Mouse (Mus musculus) heart, embryonic 14.5 days (tissue): ENCODE results near the gene Glis2. TPM values are rescaled to one million over a fixed set of nuclear protein-coding genes. Genes with fewer than 3 reads are reported as not detected.
"Not testable (repeated sequence)": the region's sequence is repeated elsewhere in the genome, so short reads cannot be mapped to it uniquely, and the experiment has no call there.

Experiments used
- ATAC-seq: fragments of 200-750 bp; cut with Nextera tagmentation; 2 replicates; pipeline ENCODE4 v1.8.0; 2017; ENCODE audit warnings: low read depth, moderate TSS enrichment; ENCODE audit not compliant: insufficient number of reproducible peaks, insufficient read depth, low FRiP score
- H3K27ac ChIP-seq, 2 experiments: fragments of 200-500 bp in 1 of 2; fragments of 300-500 bp in 1 of 2; sonication (generic) in 1 of 2; replicated peaks in 1 of 2; 2 replicates each; pipeline ENCODE4 v1.5.1; 2012 to 2014; ENCODE audit warnings: low read depth in 2 of 2, low read length in 2 of 2, control low read depth in 1 of 2, mild to moderate bottlenecking in 1 of 2, mixed read lengths in 1 of 2; ENCODE audit not compliant: control insufficient read depth in 1 of 2, insufficient read depth in 1 of 2
- H3K27me3 ChIP-seq: fragments of 300-500 bp; sonication (generic); 2 replicates; pipeline ENCODE4 v1.6.1; 2014; ENCODE audit warnings: mild to moderate bottlenecking, low read length, control low read depth; ENCODE audit not compliant: control insufficient read depth, insufficient read depth
- H3K36me3 ChIP-seq: fragments of 300-500 bp; sonication (generic); 2 replicates; pipeline ENCODE4 v1.6.1; 2014; ENCODE audit warnings: mild to moderate bottlenecking, control low read depth, low read length, mixed read lengths; ENCODE audit not compliant: control insufficient read depth, insufficient read depth
- H3K4me1 ChIP-seq, 2 experiments: fragments of 200-500 bp in 1 of 2; fragments of 300-500 bp in 1 of 2; sonication (generic) in 1 of 2; 2 replicates each; pipeline ENCODE4 v1.6.1; 2012 to 2014; ENCODE audit warnings: low read length in 2 of 2, control low read depth in 1 of 2, mixed read lengths in 1 of 2; ENCODE audit not compliant: control insufficient read depth in 2 of 2, insufficient read depth in 2 of 2
- H3K4me2 ChIP-seq: fragments of 300-500 bp; sonication (generic); 2 replicates; pipeline ENCODE4 v1.6.1; 2014; ENCODE audit warnings: mild to moderate bottlenecking, low read length
- H3K4me3 ChIP-seq, 2 experiments: fragments of 200-500 bp in 1 of 2; fragments of 300-500 bp in 1 of 2; sonication (generic) in 1 of 2; 2 replicates each; pipeline ENCODE4 v1.5.1; 2012 to 2014; ENCODE audit warnings: low read length in 2 of 2, mild to moderate bottlenecking in 2 of 2, control low read depth in 1 of 2, low read depth in 1 of 2, moderate library complexity in 1 of 2; ENCODE audit not compliant: control insufficient read depth in 1 of 2, insufficient read depth in 1 of 2
- H3K9ac ChIP-seq: fragments of 300-500 bp; sonication (generic); 2 replicates; pipeline ENCODE4 v1.6.1; 2014; ENCODE audit warnings: mild to moderate bottlenecking, low read length
- H3K9me3 ChIP-seq: fragments of 300-500 bp; sonication (generic); 2 replicates; pipeline ENCODE4 v1.6.1; 2016; ENCODE audit warnings: low read length, control low read depth; ENCODE audit not compliant: control insufficient read depth
- WGBS: fragments of 180-500 bp; shearing (Covaris S2); extraction: QIAGEN DNeasy Blood & Tissue Kit; methylation state at CpG from one replicate; pipeline ENCODE4 v1.1.7; 2014; 5-methylcytosine and 5-hydroxymethylcytosine counted together
- polyA plus RNA-seq: library from polyadenylated mRNA; unstranded; fragments of >200 nt; fragmentation: Nextera tagmentation; extraction: Ambion mirVana; gene quantifications from 2 replicates; pipeline ENCODE4 v1.2.1, GENCODE M21; 2014

The Glis2 gene
- polyA plus RNA-seq, 1 experiment from 2014 or later = 21.4 TPM

GRCm38 (mm10) chr16:4560145-4560952 lies 34.2 kb upstream of the Glis2 start:
- no peaks in the 10 kb centered on the region for H3K36me3 ChIP-seq
- ATAC-seq = peak; percentile 20
- H3K9me3 ChIP-seq = 0 out of 2 replicates have a peak, but pooled peaks cover 3% of the 10 kb centered on the region
- peaks cover 8 to 20% of the 10 kb centered on the region in 2 experiments; a peak in 3 of 4 replicates for H3K4me1 ChIP-seq
- peak overlapping the region; percentile 82 for H3K9ac ChIP-seq
- H3K27me3 ChIP-seq = no peaks in the 10 kb centered on the region
- H3K4me3 ChIP-seq = peak overlapping the region; percentile 57 to 97
- peak overlapping the region; percentile 88 for H3K4me2 ChIP-seq
- peak overlapping the region; percentile 89 to 94 for H3K27ac ChIP-seq
- WGBS = under 1% methylated on average over 43 of the region's 43 CpGs

- ATAC-seq = 0 out of 2 replicates have a peak, but pooled peaks have one; percentile 17
- H3K36me3 ChIP-seq = no peaks in the 10 kb centered on the region
- no peak overlapping the region for H3K27ac ChIP-seq
- H3K4me2 ChIP-seq = no peak overlapping the region
- H3K4me3 ChIP-seq = no peak overlapping the region
- 18% methylated on average over 4 of the region's 4 CpGs for WGBS
- no peak overlapping the region for H3K9ac ChIP-seq
- peaks cover 6 to 8% of the 10 kb centered on the region in 2 experiments for H3K4me1 ChIP-seq
- H3K9me3 ChIP-seq = no peaks in the 10 kb centered on the region
- no peaks in the 10 kb centered on the region for H3K27me3 ChIP-seq
Measured at GRCm38 (mm10) chr16:4567912-4568311, 26.6 kb upstream of the Glis2 start.

GRCm38 (mm10) chr16:4570737-4571136 lies 23.8 kb upstream of the Glis2 start:
- Histone ChIP-seq H3K27me3 (no peaks in the 10 kb centered on the region), H3K4me2 (no peak overlapping the region), H3K27ac (no peak overlapping the region), H3K9me3 (no peaks in the 10 kb centered on the region), H3K36me3 (no peaks in the 10 kb centered on the region), H3K4me3 (no peak overlapping the region), H3K4me1 (peaks cover 6 to 8% of the 10 kb centered on the region in 2 experiments), H3K9ac (0 out of 2 replicates have a peak overlapping the region, but pooled peaks have one; percentile 16)
- WGBS = 44% methylated on average over 4 of the region's 4 CpGs
- ATAC-seq = 0 out of 2 replicates have a peak, but pooled peaks have one; percentile 17

GRCm38 (mm10) chr16:4576038-4576437 lies 18.5 kb upstream of the Glis2 start:
- H3K4me2 ChIP-seq = no peak overlapping the region
- no peak overlapping the region for H3K9ac ChIP-seq
- peaks cover 2 to 3% of the 10 kb centered on the region in 2 experiments; a peak in 3 of 4 replicates for H3K4me1 ChIP-seq
- no peaks in the 10 kb centered on the region for H3K36me3 ChIP-seq
- H3K9me3 ChIP-seq = no peaks in the 10 kb centered on the region
- 59% methylated on average over 2 of the region's 2 CpGs for WGBS
- no peaks in the 10 kb centered on the region for H3K27me3 ChIP-seq
- no peak for ATAC-seq
- H3K4me3 ChIP-seq = no peak overlapping the region
- H3K27ac ChIP-seq = no peak overlapping the region

- H3K9me3 ChIP-seq = no peaks in the 10 kb centered on the region
- H3K27ac ChIP-seq = no peak overlapping the region
- H3K27me3 ChIP-seq = no peaks in the 10 kb centered on the region
- no peak overlapping the region for H3K4me3 ChIP-seq
- no peak overlapping the region for H3K9ac ChIP-seq
- no peaks in the 10 kb centered on the region for H3K36me3 ChIP-seq
- H3K4me2 ChIP-seq = no peak overlapping the region
- ATAC-seq = no peak
- H3K4me1 ChIP-seq = no peaks in the 10 kb centered on the region
- 38% methylated on average over 2 of the region's 2 CpGs for WGBS
Measured at GRCm38 (mm10) chr16:4576873-4577272, 17.6 kb upstream of the Glis2 start.

- Histone ChIP-seq H3K36me3 (no peaks in the 10 kb centered on the region), H3K9ac (no peak overlapping the region), H3K4me2 (no peak overlapping the region), H3K27ac (no peak overlapping the region), H3K4me3 (no peak overlapping the region), H3K4me1 (no peaks in the 10 kb centered on the region), H3K27me3 (no peaks in the 10 kb centered on the region), H3K9me3 (no peaks in the 10 kb centered on the region)
- WGBS = 51% methylated on average over 7 of the region's 7 CpGs
- ATAC-seq = no peak
Measured at GRCm38 (mm10) chr16:4578630-4579029, 15.9 kb upstream of the Glis2 start.

- H3K27me3 ChIP-seq, H3K4me3 ChIP-seq, H3K4me2 ChIP-seq, H3K27ac ChIP-seq, H3K9ac ChIP-seq, H3K36me3 ChIP-seq, ATAC-seq, H3K4me1 ChIP-seq, H3K9me3 ChIP-seq: not testable (repeated sequence)
- WGBS = 80% methylated on average over 4 of the region's 4 CpGs
Measured at GRCm38 (mm10) chr16:4581179-4581578, 13.3 kb upstream of the Glis2 start.
